Mouse (Mus musculus) liver, embryonic 14.5 days (tissue): ENCODE results near the gene Ilf2.

Experiments
- CTCF ChIP-seq: IDR thresholded peaks from 2 replicates; pipeline ENCODE4 v1.5.1; 2016; ENCODE audit warnings: antibody characterized with exemption, low read depth, control low read depth
- EP300 ChIP-seq: IDR thresholded peaks from 2 replicates; pipeline ENCODE4 v1.6.1; 2016; ENCODE audit warnings: antibody characterized with exemption, low read depth

- TF ChIP-seq CTCF, result no peak
- no peak for TF ChIP-seq EP300
Measured at GRCm38 (mm10) chr3:90448626-90449025, 27.3 kb upstream of the Ilf2 start.
